Mouse (Mus musculus): ENCODE results near the gene Olfr1333. TPM values are rescaled to one million over a fixed set of nuclear protein-coding genes. Genes with fewer than 3 reads are reported as not detected.

Olfr1333 gene
- polyA plus RNA-seq, 1 experiment from 2014 or later, result not detected

GRCm38 (mm10) chr4:118782486-118782885 is 53.6 kb downstream of the Olfr1333 start, which contains the start of gene Olfr1337:
Olfr1337 (minus strand) TSS chr4:118782586.
- no peak within 1 kb of the TSS for H3K4me2 ChIP-seq (ENCODE audit: low read depth, low read length)
- ATAC-seq (replicated peaks; ENCODE audit: insufficient number of reproducible peaks, low FRiP score, low TSS enrichment, low read depth), result no peak
- DNase-seq (ENCODE audit: low spot score), result no peak
- H3K9ac ChIP-seq (replicated peaks; ENCODE audit: low read length), result no peak within 1 kb of the TSS
- H3K4me3 ChIP-seq (ENCODE audit: low read depth, low read length), result no peak within 1 kb of the TSS
- no peaks in the 10 kb centered on the region for H3K36me3 ChIP-seq (replicated peaks; ENCODE audit: control insufficient read depth, insufficient read depth, low read depth, low read length)
- no peaks in the 10 kb centered on the region for H3K27me3 ChIP-seq (ENCODE audit: control insufficient read depth, insufficient read depth, low read length)
- H3K9me3 ChIP-seq (replicated peaks; ENCODE audit: control insufficient read depth, low read length), result no peaks in the 10 kb centered on the region
- 84% methylated on average over 2 of the region's 2 CpGs for WGBS
- H3K27ac ChIP-seq (replicated peaks; ENCODE audit: low read depth, low read length), result no peak within 1 kb of the TSS
- no peaks in the 10 kb centered on the region for H3K4me1 ChIP-seq (ENCODE audit: control insufficient read depth, insufficient read depth, low read length)

Other genes with a start within 250 kb of the Olfr1333 start
- gene Cfap57, start 215.5 kb downstream of the Olfr1333 start, polyA plus RNA-seq (2014; fragmentation: Nextera tagmentation; extraction: Ambion mirVana), result 0.42 and 0.79 TPM in 2 replicates
- gene Ebna1bp2, start 215.5 kb downstream of the Olfr1333 start, polyA plus RNA-seq (2014; fragmentation: Nextera tagmentation; extraction: Ambion mirVana), result 180 and 191 TPM in 2 replicates
- not detected in 2 replicates for gene Olfr62, start 177.3 kb downstream of the Olfr1333 start, polyA plus RNA-seq (2014; fragmentation: Nextera tagmentation; extraction: Ambion mirVana)
- gene Olfr1342, start 143.5 kb downstream of the Olfr1333 start, polyA plus RNA-seq (2014; fragmentation: Nextera tagmentation; extraction: Ambion mirVana), result 0.33 TPM in 1 of 2 replicates, not detected in the other
- gene Olfr1341, start 132.8 kb downstream of the Olfr1333 start, polyA plus RNA-seq (2014; fragmentation: Nextera tagmentation; extraction: Ambion mirVana), result 0.08 TPM in 2 replicates
- gene Olfr1340, start 116.1 kb downstream of the Olfr1333 start, polyA plus RNA-seq (2014; fragmentation: Nextera tagmentation; extraction: Ambion mirVana), result not detected in 2 replicates
- gene Olfr1339, start 104.1 kb downstream of the Olfr1333 start, polyA plus RNA-seq (2014; fragmentation: Nextera tagmentation; extraction: Ambion mirVana), result not detected in 2 replicates
- gene Olfr1338, start 77.5 kb downstream of the Olfr1333 start, polyA plus RNA-seq (2014; fragmentation: Nextera tagmentation; extraction: Ambion mirVana), result not detected in 2 replicates
- gene Olfr1337, start 53.7 kb downstream of the Olfr1333 start, polyA plus RNA-seq (2014; fragmentation: Nextera tagmentation; extraction: Ambion mirVana), result not detected in 2 replicates
- not detected in 2 replicates for gene Olfr1335, start 26.3 kb downstream of the Olfr1333 start, polyA plus RNA-seq (2014; fragmentation: Nextera tagmentation; extraction: Ambion mirVana)
- not detected in 2 replicates for gene Olfr1331, start 28.4 kb upstream of the Olfr1333 start, polyA plus RNA-seq (2014; fragmentation: Nextera tagmentation; extraction: Ambion mirVana)
- not detected in 2 replicates for gene Olfr1330, start 52.3 kb upstream of the Olfr1333 start, polyA plus RNA-seq (2014; fragmentation: Nextera tagmentation; extraction: Ambion mirVana)
- gene Olfr1329, start 81.2 kb upstream of the Olfr1333 start, polyA plus RNA-seq (2014; fragmentation: Nextera tagmentation; extraction: Ambion mirVana), result not detected in 2 replicates
- gene Olfr1328, start 102.3 kb upstream of the Olfr1333 start, polyA plus RNA-seq (2014; fragmentation: Nextera tagmentation; extraction: Ambion mirVana), result not detected in 2 replicates
- gene Lao1, start 125.3 kb upstream of the Olfr1333 start, polyA plus RNA-seq (2014; fragmentation: Nextera tagmentation; extraction: Ambion mirVana), result not detected in 2 replicates

Data from embryonic facial prominence, embryonic 11.5 days (tissue).